Mouse (Mus musculus) hematopoietic stem cell, adult 5-6 weeks (primary cell): Measurements from ENCODE around the gene Gcdh. TPM values are rescaled to one million over a fixed set of nuclear protein-coding genes. Genes with fewer than 3 reads are reported as not detected.
"Not testable (repeated sequence)": the region's sequence is repeated elsewhere in the genome, so short reads cannot be mapped to it uniquely, and the experiment has no call there.

ENCODE experiments used
- ATAC-seq, 2 experiments: fragments of 125-278 bp in 1 of 2; replicated peaks in 1 of 2; 2 replicates each; pipeline ENCODE4 v1.8.0; 2016 to 2017; ENCODE audit warnings: inconsistent platforms in 2 of 2, mild to moderate bottlenecking in 2 of 2, moderate number of reproducible peaks in 2 of 2, low read depth in 1 of 2, moderate TSS enrichment in 1 of 2; ENCODE audit not compliant: low FRiP score in 2 of 2, poor library complexity in 2 of 2, severe bottlenecking in 2 of 2, insufficient read depth in 1 of 2, low TSS enrichment in 1 of 2
- total RNA-seq: library from RNA; stranded (forward); fragments of 172-1452, 232-1000 nt; gene quantifications from 2 replicates; pipeline ENCODE4 v1.2.3, GENCODE M21; 2017

Gene Gcdh
- total RNA-seq, 1 experiment from 2014 or later = 37.4 TPM

GRCm38 (mm10) chr8:84913502-84913900 lies 19.8 kb upstream of the Gcdh start:
- ATAC-seq = no peak

- ATAC-seq = peak; percentile 37 to 41; a peak in 3 of 4 replicates
These were observed 19.3 kb upstream of the Gcdh start for GRCm38 (mm10) chr8:84912895-84913501.

DNA sequence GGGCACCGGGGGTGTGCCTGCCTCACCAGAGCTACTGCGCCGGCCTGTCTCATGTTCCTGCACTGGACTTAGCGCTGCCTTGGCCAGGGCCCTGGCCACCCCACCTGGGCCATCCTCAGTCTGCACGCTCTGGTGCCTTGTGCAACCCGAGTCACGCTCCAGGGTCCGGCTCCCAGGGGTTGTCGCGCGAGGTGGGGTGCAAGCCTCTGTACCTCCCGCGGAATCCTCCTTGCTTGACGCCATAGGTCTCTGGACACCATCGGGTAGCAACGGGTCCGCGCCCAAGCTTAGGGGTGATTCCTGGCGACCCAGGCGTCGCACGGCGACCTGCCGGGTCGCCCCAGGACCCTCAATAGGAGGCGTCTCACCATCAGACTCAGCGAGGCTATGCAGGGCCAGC lies 18.7 kb upstream of the Gcdh start:
- no peak for ATAC-seq

DNA sequence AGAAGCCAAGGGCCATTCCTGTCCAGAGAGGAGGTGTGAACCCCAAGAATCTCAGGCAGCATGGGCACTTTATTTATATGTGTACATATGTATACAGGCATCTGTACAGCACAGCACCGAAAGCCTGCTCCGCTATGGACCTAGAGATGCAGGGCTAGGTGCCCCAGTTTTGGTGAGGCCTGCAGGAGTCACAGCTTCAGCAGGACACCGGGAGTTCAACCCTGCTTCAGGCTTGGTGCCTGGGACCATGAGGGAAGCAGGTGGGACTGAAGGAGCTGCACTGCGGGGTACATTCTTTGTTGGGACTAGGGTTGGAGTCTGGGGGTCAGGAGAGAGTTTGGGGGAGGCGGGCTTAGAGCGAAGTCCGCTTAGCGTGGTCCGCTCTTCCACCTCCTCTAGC lies 18.1 kb upstream of the Gcdh start:
- ATAC-seq = no peak

DNA sequence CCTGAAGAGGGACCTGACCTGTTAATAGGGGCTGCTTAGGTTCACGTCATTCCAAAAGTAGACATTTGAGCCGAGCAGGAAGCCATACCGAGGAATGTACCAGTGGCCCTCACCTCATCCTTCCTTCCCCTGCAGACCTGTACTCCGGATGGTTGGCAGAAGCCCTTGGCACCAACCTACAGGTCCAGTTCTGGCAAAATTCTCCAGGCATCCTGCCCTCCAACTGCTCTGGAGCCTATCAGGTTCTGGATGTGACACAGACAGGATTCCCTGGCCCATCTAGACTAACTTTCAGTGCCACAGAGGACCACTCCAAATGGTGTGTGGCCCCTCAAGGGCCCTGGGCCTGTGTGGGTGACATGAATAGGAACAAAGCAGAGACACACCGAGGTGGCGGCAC lies 16.8 kb upstream of the Gcdh start:
- no peak for ATAC-seq

GRCm38 (mm10) chr8:84909949-84910348 lies 16.2 kb upstream of the Gcdh start:
- no peak for ATAC-seq

GRCm38 (mm10) chr8:84909162-84909767 lies 15.5 kb upstream of the Gcdh start:
- ATAC-seq = no peak

DNA sequence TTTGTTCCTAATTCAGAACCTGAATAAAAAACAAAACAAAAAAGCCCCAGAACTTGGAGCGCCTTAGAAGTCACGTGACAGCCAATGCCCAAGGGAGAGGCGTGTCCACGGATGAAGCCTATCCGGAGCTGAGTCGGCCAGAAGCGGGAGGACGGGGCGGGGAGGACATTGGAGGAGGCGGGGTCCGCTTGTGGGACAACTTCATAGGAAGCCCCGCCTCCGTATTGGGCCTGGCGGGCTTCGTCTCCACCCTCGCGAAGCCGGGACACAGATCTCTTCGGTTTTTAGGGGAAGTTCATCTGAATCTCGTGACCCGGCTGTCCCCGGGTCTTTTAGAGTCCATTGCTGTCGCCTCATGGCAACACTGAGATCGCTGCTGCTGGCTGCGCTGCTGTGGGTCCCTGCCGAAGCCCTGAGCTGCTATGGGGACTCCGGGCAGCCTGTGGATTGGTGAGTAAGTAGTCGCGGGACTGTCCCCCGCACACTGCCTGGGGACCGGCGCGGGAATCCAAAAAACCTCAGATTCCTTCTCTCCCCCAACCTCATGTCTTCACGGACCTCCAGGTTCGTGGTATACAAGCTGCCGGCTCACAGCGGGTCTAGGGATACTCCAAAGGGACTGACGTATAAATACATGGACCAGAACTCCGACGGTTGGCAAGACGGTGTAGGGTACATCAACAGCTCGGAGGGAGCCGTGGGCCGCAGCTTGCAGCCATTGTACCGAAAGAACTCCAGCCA lies 14.9 kb upstream of the Gcdh start, which contains the start of gene Dnase2a:
Gene Dnase2a, plus strand, starts transcription at position 140 of the 741 bp plus-strand sequence.
- peak; percentile 92 to 93 for ATAC-seq

GRCm38 (mm10) chr8:84907979-84908378 lies 14.3 kb upstream of the Gcdh start:
- not testable (repeated sequence) for ATAC-seq

- ATAC-seq = no peak
These were observed 13.8 kb upstream of the Gcdh start for GRCm38 (mm10) chr8:84907493-84907892.

DNA sequence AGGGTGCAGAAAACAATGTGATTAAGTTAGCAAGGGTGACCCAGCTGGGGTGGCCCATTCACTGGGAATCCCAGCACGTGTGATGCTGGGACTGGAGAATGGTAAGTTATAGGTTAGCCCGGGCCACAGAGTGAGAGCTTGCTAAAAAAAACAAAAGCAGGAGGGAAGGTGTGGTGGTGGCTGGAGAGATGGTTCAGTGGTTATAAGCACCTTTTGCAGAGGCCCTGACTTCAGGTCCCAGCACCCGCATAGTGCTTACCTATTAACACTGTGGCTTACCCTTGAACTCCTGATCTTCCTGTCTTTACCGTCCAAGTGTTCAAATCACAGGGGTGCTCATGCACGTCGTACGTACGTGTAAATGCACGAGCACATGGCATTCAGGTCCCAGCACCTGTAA lies 13.3 kb upstream of the Gcdh start:
- no peak for ATAC-seq

DNA sequence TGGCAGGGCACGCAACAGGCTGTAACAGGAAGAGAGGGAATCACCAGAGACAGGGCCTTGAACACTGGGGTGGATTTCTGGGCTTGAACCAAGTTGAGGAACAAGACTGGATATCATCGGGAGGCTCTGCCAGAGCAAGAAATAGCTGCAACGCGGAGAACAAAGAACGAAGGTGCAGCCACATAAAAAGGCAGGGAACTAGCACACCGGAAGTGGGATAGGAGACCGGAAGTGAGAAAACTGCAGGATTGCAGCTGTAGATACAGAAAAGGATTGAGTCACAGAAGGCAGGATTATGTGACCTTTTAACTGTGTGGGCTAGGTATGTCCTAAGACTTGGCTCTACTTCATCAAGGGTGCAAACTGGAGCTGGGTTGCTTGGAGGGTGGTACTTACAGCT lies 10.6 kb upstream of the Gcdh start:
- no peak for ATAC-seq

- ATAC-seq = peak; percentile 86 to 89
These were observed 9.4 kb upstream of the Gcdh start for GRCm38 (mm10) chr8:84902920-84903661.

DNA sequence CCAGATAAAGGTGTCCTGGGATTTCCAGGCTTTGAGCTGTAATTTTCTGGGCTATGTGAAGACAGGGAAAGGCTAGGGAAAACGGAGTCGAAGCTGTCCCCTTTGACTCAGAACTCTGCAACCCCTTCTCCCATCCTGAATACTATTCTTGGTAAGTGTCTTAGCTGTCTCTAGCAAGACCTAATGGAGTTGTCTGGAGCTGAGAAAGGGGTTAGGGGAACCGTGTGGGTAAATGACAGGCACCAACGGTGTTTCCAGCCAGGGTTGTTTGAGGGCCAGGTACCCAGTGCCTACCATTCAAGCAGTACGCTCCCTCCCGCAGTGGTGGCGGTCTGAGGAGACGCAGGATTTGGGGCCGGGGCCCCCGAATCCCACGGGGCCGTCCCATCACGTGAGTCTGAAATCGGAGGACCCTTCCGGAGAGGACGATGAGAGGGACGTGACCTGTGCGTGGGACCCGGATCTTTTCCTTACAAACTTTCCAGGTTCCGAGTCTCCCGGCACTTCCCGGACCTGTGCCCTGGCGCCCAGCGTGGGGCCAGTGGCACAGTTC lies 8.7 kb upstream of the Gcdh start:
- ATAC-seq = no peak

- ATAC-seq = no peak
These were observed 8.0 kb upstream of the Gcdh start, which contains the start of gene Klf1 for GRCm38 (mm10) chr8:84901752-84902151. TSS of gene Klf1 (plus strand) at chr8:84901928.

DNA sequence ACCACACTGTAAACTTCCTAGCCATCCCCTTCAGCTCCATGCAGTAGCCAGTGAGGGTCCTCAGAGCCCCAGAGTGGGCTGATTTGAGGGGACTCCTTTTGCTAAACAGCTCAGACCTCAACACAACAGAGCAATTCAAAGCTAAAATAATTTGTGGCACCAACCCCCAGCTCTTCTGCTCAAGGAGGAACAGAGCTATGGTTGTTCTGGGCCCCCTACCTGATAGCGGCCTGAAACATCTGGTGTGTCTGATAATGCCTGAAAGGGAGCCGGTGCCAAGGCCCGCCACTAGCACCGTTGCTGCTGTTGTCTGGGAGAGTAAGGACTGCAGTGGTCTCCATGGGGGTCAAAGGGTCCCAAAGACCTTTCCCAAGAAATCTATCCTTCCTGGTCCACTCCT lies 7.3 kb upstream of the Gcdh start:
- no peak for ATAC-seq

GRCm38 (mm10) chr8:84895963-84896362 lies 2.2 kb upstream of the Gcdh start:
- no peak for ATAC-seq
